Mouse (Mus musculus) spleen, postnatal 4 days (tissue): Measurements from ENCODE around the gene Gtpbp8.
A peak's percentile ranks its signal among the peaks of the same experiment; 100 is the strongest.

ENCODE experiments used
- DNase-seq, 2 experiments: peaks; one replicate each; pipeline ENCODE4 v3.0.0; 2022; ENCODE audit warnings: low spot score in 2 of 2

Gene Gtpbp8

DNA sequence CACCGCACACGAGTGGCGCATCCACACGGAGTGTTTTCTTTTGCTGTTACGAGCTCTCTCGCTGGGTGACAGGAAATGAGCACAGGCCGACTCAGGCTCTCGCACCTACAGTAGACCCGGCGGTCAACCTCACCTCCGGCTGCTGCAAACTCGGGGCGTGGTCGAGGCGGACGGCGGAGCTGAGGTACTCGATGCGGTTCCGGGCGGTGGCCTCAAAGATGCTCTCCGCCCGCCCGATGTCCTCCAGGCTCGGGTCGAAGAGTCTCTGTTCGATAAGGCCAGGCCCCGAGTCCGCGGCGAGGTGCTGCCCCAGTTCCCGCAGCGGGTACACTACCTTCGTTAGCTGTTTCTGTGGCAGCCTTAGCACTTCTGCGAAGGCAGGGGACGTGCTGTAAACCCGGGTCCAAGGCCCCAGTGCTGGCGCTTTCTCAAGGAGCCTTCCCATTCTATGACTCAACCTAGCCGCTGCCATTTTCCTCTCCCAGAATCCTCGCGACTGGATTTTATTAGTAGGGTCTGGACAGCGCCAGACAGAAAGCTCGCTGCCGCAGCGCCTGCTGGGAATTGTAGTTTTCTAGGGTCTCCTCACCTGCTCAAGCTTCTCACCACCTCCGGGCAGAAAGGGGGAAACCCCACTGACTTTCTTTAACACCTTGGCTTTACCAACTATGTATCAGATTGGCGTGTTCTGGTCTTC is at the start of gene Gtpbp8:
Gene Gtpbp8, minus strand, starts transcription at position 498 of the 697 bp plus-strand sequence.
- peak; percentile 75 to 89 for DNase-seq

DNA sequence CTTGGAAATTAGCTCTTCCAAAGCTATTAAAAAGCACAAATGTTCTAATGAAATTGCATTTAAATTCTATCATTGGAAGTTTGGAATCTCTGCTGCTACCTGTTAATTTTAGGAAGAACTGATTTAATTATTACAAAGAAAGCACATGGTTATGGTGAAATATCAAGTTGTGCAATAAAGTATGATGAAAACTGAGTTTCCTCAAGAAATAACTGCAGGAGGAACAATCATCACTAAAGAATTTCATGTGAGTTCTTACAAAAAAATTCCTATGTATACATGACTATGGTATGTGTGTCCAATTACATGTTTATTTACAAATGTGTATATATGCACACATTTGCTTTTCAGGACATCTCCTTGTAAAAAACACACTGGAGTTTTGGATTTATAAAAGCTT is 48.3 kb upstream of the Gtpbp8 start:
- DNase-seq, result no peak

DNA sequence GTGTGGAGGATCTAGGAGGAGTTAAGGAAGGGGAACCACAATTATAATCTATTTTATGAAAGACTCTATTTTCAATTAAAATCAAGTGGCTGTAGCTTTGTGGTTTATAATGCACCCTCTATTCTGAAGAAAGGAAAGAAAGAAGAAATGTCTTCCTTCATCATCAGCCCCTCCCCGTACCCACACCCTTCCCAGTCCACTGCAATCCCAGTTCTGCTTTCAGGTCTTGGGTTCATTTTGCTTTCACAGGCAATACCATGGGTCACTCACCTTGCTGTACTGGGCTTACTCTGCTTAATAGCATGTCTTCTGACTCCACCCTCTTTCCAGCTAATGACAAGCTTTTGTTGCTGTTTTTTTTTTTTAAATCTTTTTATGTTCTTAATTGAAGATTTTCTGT is 40.8 kb upstream of the Gtpbp8 start:
- no peak for DNase-seq

DNA sequence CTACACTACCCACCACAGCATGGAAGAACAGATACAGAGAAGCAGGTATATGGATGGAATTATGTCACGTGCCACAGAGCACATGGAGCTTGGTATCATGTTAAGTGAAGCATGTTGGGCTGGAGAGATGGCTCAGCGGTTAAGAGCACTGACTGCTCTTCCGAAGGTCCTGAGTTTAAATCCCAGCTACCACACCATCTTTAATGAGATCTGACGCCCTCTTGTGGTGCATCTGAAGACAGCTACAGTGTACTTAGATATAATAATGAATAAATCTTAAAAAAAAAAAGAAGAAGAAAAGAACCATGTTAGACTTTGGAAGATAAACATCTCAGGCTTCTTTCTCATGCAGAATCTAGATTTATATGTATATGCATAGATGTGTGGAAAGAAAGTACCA is 34.6 kb upstream of the Gtpbp8 start:
- DNase-seq, result peak in 1 of 2 experiments; percentile 34

DNA sequence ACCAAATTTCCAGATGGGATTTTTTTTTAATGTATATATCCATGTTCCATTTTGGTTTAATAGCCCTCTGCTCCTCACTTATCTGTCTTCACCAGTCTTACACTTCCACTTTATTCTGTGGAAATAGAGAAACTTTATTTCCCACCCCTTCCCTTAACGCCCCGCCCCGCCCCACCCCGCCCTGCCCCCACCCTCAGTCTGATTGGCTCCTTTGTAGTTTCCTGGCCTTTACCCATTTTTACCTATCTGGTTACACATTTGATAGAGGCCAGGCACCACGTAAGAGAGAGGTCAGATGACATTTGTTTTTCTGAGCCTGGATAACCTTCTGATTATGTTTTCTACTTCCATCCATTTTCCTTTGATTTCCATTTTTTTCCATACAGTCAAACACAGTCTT is 33.3 kb upstream of the Gtpbp8 start:
- no peak for DNase-seq

DNA sequence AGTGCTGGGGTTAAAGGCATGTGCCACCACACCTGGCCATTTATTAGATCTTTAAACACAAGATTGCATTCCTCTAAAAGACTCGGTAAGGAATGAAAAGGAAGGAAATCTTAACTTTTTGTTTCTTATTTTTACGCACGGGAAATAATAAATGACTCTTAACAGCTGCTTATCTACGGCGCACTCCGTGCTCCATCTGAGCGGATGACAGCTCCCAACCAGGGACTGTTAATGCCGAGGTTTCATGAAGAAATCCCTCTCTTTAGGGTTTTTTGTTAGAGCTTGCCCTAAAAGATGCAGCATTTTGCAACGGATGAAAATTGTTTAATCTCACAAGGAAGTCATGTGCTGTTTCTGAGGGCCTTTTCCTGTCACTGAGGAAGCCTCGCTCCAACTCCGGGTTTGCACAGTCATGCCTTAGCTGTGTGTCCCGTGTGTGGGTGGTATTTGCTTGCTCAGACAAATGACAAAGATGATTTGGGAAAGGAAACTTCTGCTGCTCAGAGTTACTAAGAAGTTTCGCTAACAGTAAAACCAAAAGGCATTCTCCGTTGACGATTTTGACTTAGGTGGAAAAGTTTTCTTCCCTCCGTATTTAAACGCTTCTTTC is 32.5 kb upstream of the Gtpbp8 start:
- DNase-seq, result peak; percentile 19 to 43

DNA sequence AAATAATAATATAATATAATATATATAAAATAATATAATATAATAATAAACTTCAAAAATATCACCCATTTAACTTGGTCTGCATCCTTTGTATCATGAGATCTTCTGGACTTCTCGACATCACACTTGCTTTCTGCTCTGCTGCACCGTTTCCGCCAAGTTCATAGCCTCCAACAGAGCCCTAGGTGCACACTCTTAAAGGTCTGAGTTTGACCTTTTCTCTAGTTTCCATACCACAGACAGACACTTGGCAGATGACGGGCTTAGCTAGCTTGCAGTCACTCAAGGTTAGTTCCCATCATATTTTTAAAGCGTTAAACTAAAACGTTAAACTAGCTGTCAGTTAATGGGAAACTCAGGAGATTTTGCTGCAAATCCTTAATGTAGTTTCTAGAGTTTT is 28.0 kb upstream of the Gtpbp8 start:
- DNase-seq, result peak in 1 of 2 experiments; percentile 31

DNA sequence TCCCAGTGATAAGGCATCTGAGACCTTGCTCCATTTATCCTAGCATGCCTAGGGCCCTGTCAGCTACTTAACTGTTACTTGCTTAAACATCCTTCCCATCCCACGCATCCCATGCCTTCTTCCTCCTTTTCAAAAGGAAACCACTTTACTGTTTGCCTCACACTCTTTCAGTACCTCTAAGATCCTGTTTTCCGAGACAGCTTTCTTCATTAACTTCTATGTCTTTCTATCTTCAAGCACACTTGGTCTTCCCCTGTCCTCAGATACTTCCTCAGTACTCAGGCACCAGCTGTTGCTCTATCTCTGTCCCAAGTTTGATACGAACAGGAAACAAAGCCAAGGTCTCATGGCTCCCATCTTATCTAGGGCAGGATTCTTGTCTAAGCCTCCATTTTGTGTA is 27.5 kb upstream of the Gtpbp8 start:
- DNase-seq, result peak in 1 of 2 experiments; percentile 37

DNA sequence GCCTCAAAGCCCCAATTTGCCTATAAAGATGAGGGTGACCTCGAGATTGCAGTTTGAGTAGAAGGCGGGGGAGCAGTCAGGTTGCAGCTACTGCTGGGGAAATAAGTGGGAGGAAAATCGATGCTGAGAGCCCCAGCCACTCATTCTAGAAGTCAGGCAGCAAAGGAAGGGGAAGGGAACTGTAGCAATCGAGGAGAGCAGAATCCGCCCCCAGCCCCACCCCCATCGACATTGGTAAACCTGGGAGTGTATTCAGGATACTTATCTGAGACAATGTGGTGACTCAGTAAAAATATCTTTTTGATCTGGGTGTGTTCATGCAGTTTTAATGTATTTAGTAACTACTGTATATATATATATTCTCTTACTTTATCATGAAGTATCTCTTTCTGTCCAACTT is 26.4 kb upstream of the Gtpbp8 start:
- DNase-seq, result peak in 1 of 2 experiments; percentile 45

DNA sequence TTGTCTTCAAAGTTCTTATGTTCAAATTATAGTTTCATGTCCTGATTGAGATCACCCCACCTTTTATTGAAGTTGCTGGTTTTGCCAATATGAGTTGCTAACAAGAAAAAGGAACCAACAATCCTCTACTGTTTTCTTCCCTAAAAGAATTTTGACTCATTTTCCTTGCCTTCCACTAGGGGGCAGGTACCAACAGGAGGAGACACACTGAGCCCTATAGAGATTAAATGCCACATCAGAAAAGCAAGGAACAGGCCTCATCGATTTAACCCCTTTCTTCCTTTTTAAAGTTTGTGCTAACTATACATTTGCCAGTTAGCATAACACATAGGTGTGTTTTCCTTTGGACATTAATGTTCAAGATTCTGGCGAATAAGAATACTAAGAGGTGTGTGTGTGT is 21.8 kb upstream of the Gtpbp8 start:
- DNase-seq, result no peak

DNA sequence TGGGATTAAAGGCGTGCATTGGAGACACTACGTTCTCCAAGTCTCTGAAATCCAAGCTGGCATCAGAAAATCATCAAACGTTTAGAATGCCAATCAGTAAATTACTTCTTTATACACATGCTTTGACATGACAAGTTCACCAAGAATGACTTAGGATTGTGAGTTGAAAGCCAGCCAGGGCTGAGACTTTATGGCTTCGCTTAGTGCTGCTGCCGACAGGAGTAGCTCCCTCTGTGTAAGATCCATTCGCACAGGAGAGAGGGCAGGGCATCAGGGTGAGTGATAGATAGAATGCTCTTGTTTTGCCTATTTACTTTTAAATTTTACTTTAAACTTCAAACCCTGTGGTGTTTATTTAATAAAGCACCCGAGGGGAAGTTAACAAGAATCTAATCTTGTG is 21.3 kb upstream of the Gtpbp8 start:
- DNase-seq, result no peak

DNA sequence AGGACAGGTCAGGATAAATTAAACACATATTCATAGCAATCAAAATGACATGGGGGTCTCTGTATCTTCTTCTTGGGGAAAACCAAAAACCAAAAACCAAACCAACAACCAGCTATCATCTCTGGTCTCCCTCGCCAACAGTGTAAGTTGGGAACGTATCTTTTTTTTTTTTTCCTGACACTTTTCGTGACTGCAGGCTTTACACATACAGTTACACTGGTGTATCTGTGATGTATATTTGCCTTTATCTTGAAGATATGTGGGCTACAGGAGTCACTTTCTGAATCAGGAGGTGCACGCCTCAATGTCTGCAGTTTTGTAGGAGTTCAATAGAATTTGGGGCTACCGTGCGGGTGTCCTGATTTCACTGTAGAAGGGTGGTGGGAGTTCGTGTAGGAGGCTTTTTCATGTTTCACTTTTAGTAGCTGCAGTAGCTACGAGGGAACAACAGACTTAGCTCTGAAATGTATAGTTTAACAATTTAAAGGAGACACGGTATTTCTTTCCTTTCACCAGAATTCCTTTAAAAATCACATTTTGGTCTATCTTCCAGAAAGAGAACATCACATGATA is 20.2 kb upstream of the Gtpbp8 start:
- DNase-seq, result no peak

DNA sequence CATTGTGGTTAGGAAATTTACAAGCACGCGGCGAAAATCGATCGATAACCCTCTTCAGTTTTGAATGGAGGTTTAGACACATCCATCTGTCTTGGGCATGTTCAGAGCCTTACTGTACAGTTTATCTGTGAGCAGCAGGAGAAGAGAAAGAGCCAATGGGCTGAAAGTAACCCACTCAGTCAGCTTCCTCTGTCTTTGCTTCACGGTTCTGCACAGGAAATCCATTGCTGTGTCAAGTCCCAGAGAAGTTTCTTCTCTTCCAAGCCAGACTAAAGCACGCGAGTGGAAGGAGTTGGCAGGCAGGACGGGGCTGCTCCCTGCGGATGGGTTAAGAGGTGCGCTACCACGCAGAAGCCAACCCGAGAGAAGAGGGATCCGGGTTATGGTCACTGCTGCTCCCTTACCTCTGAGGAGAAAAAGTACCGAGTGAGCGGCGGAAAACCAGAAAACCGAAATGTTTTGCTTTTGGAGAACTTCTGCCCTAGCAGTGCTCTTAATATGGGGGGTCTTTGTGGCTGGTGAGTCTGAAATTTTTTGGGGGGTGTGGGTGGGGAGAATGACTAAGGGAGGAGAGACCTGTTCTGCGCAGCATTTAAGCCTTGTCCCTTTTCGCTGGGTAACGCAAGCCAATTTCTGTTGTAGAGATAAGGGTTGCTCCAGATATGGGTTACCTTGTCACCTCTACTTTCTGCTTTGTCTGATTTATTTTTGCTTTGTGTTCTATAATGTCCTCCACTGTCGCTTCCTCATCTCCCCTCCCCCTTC is 19.6 kb upstream of the Gtpbp8 start, which contains the start of gene Cd200r1:
Gene Cd200r1, plus strand, starts transcription at position 182 of the 765 bp plus-strand sequence.
- no peak for DNase-seq

DNA sequence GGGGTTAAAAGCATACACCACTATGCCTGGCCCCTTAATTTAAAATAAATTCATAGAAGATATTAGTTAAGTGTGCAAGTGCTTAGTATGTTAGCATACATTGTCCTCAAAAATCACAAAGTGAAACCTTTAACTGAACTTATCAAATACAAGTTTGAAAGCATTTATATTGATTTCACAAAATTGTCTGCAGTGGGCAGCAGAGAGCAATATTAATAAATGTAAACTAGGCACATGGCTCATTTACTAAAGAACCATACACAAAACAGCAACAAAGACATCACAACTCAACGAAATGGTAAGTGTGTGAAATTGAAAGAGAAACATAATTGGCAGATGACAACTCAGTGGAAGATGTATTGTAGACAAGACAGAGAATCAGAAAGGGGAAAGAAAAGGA is 15.6 kb upstream of the Gtpbp8 start:
- DNase-seq, result no peak

DNA sequence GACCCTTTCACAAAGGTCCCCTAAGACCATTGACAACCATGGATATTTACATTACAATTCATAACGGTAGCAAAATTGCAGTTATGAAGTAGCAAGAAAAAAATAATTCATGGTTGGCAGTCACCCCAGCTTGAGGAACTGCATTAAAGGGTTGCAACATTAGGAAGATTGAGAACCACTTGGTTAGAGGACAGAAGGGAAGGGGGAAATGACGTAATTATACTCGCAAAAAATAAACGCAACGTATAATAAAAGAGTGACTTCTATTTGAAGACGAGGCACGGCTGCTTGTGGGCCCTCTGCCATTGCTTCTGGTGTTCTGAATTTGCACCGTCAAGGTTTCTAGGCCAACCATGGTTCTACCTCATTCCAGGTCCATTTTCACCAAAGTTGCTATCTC is 11.5 kb upstream of the Gtpbp8 start:
- no peak for DNase-seq

DNA sequence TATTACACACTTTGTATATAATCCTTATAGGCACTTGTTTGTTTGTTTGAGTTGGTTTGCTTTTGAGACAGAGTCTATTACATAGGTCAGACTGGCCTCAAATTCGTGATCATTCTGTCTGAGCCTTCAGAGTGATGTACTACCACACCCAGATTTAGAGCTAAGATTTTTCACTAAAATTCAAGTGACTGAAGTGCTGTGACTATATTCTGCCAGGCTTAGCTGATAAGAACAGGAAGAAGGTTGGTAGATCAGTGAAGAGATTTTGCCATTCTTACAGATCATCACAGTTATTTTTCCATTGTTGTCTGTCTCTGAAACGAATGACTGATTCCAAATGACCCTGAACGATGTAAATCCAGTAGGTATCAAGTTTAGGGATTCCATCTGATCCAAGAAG is 1.8 kb upstream of the Gtpbp8 start:
- DNase-seq, result no peak

DNA sequence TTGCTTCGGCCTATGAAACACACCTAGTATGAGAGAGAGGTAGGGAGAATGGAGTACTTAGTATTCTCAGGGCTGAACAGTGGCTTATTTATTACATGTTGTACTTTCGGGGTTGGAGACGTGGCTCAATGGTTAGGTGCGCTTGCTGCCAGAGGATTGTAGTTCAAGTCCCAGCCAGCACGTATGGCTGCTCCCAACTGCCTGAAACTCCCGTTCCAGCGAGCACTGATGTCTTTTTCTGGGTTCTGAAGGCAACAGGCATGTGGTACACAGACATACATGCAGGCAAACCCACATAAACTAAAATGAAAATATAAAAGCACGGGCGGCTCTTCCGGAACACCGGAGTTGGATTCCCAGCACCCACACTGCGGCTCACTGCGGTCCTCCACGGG is 695 bp downstream of the Gtpbp8 start:
- no peak for DNase-seq

DNA sequence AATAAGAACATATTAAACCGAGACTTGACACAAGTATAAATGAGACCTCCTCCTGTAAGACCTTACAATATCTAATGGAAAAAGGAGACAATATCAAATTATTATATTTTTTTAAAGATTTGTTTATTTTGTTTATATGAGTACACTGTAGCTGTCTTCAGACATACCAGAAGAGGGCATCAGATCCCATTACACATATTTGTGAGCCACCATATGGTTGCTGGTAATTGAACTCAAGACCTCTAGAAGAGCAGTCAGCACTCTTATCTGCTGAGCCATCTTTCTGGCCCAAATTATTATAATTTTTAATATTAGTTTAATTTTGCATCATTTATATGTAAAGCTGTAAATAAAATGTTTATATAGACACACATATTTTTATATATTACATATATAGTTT is 3.4 kb downstream of the Gtpbp8 start:
- no peak for DNase-seq

DNA sequence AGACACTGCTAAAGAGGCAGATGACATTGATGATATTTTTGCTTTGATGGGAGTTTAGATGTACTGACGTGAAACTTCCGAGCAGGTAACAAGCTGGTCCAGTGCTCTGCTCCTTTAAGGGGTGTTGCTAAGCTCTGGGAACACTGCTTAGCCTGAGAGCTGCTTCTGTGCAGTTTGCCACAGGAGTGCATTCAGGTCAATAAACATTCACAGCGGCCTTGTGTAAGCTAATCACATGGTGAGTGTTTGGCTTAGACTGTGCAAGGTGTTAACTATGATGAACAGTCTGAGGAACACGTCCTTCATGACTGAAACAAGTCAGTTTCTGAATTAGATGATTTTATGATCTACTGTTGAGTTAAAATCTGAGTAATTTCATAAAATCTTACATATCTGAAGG is 10.0 kb downstream of the Gtpbp8 start:
- no peak for DNase-seq

DNA sequence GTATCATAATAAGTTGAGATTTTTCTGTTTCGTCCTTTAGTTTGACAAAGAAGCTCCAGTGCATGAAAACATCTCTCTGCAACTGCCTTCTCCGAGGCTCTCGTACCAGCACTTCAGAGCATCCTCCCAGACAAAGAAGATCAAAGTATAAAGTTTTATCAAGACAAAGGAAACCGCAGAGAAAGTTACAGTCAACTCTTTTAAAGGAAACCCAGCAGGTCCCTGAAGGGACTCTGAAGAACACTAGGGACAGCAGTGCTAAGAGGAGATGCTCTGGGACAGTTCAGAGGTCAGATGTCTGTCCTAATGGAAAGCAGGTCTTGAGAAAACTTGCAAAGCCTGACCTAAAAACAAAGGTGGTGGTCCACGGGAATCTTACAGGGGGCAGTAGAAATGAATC is 10.5 kb downstream of the Gtpbp8 start:
- DNase-seq, result no peak

DNA sequence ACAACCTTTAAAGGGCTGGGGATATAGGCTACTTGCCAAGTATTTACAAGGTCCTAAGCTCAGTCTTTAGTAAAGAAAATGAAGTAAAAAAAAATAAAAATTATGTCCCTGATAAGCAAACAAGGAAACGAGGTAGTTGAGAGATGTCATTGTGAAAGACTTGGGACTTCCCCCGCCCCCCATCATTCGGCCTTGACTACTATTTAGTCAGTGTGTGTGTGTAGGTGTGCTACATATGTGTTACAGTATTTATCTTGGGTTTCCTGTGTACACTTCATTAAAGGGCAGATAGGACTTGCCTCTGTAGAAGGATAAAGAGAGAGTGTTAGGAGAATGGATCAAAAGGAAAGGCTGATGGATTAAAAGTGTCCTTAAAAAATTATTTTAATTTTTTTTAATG is 12.1 kb downstream of the Gtpbp8 start:
- DNase-seq, result no peak

DNA sequence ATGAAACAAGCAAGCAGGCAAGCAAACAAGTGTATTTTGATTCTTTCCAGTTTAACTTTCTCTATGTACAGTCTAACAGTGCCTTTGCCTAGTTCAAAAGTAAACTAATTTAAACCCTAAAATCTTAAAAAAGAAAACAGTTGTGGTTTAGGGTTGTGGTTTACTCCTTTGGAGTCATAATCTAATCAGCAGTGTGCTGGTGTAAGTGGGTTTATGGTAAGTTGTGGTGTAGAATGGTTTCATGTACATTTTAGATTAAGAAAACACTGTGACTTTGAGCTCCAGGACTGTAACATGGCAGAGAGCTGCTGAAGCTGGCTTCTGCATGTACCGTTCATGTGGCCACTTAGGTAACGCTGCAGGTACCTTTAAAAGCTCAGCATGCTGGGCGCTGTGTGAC is 18.6 kb downstream of the Gtpbp8 start:
- DNase-seq, result no peak
